Mouse (Mus musculus) brain, embryonic 14.5 days (tissue): ENCODE results near the gene Cnot11. TPM values are rescaled to one million over a fixed set of nuclear protein-coding genes. Genes with fewer than 3 reads are reported as not detected.
A peak's percentile ranks its signal among the peaks of the same experiment; 100 is the strongest.
"Not testable (repeated sequence)": the region's sequence is repeated elsewhere in the genome, so short reads cannot be mapped to it uniquely, and the experiment has no call there.

ENCODE experiments used
- DNase-seq: peaks from one replicate; pipeline ENCODE4 v3.0.0-alpha.2; 2011; ENCODE audit warnings: low read depth
- CTCF ChIP-seq: fragments of 200-500 bp; IDR thresholded peaks from 2 replicates; pipeline ENCODE4 v1.5.1; 2012; ENCODE audit warnings: inconsistent platforms, mild to moderate bottlenecking, moderate library complexity, borderline replicate concordance; ENCODE audit not compliant: insufficient read depth, insufficient read length; ENCODE audit errors: extremely low read depth
- POLR2A ChIP-seq: fragments of 200-500 bp; IDR thresholded peaks from 2 replicates; pipeline ENCODE4 v1.6.1; 2012; ENCODE audit warnings: mild to moderate bottlenecking, inconsistent platforms, borderline replicate concordance; ENCODE audit not compliant: poor library complexity, insufficient read depth, insufficient read length, severe bottlenecking; ENCODE audit errors: extremely low read depth
- polyA plus RNA-seq: library from polyadenylated mRNA; depleted of rRNA; stranded (reverse); fragments of >200 nt; gene quantifications from 2 replicates; pipeline ENCODE4 v1.2.3, GENCODE M21; 2012

Gene Cnot11
- polyA plus RNA-seq, 1 experiment: 23.5 TPM

DNA sequence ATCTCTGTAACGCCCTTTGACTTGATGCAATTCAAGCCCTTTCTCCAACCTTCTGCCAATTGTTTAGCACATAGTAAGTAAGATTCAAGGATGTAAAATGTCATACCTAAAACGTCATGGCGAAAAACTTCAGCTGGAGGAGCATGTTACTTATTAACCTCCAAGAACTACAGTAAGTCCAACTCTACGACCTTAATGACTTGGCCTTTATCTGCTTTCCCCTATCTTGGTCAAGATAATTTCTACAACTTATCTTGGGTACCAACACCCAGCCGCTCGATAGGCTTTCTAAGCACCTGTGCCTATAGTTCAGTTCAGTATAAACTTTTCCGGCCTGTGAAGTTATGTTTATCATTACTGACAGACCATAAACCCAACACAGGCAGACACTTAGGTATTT lies 39.1 kb downstream of the Cnot11 start:
- DNase-seq: no peak
- TF ChIP-seq POLR2A: no peak
- no peak for TF ChIP-seq CTCF

DNA sequence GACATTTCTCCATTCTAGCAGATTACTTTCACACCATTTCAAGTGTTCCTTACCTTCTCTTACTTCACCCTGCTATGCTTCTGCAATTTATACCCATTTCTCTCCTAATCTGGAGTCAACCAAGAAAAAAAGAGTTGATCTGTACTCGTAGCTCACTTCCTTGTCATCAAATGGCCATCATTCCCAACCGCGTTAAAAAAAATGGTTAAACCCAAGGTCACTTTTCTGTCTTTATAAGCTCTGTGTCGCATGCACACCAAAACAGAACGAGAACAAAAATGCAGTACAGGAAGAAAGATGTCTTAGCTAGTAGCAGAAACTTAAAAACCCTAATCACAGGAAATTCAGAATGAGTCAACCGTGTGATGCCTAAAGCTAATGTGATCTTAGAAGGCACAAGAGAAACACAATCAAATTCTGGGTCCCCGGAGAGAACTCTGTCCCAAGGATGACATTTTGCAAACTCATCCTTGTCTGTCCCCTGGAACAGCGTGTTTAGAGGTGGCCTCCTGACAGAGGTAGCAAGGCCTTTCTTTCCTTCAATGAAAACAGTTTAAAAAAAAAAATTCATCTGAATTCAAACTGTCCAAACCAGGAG lies 41.1 kb downstream of the Cnot11 start:
- no peak for TF ChIP-seq CTCF
- no peak for DNase-seq

DNA sequence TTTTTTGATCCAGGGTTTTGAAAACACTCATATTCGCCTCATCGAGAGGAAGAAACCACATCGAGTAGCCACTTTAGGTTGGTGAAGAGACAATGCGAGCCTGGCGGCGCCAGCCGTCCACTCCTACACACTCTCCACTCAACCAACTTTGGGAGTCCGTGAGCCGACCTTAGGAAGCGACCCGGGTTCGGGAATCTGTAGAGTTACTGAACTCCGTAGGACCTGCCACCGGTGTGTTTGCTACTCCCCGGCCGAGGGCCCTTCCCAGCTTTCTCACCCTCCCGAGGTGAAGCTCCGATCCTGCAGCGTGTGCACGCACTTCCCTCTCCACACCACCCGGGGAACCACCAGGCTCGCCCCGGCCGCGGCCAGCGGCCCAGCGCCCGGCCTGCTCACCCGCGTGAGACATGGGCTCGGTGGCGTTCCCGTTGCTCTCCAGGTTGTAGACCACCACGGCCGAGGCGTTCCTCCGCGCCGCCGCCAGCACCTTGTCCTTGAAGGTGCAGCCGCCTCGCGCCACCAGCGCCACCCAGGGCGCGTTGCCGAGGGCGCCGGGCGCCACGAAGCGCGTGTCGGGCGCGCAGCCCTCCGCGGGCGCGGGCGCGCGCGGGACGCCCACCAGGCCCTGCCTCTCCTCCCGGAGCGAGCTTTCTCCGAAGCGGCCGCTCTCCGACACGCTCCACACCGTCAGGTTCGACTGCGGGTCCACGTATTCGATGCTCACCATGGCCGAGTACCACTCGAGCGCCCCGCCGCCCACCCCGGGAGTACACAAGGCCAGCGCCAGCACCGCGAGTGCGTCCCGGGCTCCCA lies 41.8 kb downstream of the Cnot11 start:
- no peak for TF ChIP-seq POLR2A
- TF ChIP-seq CTCF: no peak
- DNase-seq: peak; percentile 62

DNA sequence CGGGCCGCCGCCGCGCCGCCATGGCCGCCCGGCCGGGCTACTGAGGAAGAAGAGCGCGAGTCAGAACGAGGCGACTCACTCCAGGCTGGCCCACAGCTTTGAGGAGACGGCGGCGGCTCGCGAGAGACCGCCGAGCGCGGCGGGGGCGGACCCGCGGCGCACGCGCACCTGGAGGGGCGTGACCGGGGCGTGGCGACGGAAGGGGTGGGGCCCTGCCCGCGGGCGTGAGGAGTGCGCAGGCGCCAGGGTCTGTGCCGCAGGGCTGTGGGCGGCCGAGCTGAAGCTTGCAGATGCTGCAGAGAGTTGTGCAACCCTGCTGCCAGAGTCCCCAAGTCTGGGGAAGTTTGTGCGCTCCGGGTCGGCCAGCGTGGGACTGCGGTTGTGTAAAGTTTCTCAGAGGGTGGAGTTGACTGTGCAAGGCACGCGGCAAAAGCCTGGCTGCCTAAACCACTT lies 42.5 kb downstream of the Cnot11 start, which contains the start of gene Rnf149:
Rnf149 (minus strand) TSS at position 153 of the 453 bp plus-strand sequence.
- TF ChIP-seq POLR2A: peak; percentile 94
- TF ChIP-seq CTCF: no peak
- peak; percentile 97 for DNase-seq

DNA sequence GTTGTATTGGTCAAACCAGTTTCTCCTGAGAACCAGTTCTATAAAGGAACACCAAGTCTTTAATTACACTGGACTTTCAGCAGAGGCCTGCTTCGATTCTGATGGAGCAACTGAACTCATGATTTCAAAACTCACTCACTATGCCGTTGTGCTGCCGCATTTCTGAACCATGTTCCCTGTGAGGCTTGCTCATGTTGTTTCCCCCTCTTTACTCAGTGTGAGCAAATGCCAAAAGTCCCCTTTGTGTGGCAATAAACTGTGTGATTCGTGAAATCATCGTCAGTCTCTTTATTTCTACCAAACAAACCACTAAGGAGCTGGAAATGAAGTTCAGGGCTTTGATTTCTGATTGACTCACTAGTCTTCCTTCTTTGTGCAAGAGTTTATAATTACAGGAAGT lies 43.7 kb downstream of the Cnot11 start:
- TF ChIP-seq CTCF (no peak), POLR2A (no peak)
- no peak for DNase-seq

DNA sequence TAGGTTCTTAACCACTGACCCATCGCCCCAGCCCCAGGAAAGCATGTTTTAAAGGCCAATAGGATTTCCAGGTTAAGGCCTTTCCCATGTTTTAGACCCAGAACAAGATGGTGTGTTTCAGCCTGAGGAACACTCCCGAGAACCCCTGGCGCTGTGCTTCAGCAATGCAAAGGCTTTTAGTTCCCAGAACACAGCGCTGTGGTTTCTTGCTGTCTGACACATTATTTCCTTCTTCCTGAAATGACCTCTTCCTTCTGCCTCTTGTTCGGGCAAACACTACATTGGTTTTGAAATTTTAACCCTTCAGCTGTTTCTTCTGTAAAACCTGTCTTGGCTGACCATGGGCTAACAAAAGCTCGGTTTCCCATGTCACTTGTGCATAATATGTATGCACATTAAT lies 44.3 kb downstream of the Cnot11 start:
- DNase-seq: no peak
- no peak for TF ChIP-seq CTCF
- no peak for TF ChIP-seq POLR2A

DNA sequence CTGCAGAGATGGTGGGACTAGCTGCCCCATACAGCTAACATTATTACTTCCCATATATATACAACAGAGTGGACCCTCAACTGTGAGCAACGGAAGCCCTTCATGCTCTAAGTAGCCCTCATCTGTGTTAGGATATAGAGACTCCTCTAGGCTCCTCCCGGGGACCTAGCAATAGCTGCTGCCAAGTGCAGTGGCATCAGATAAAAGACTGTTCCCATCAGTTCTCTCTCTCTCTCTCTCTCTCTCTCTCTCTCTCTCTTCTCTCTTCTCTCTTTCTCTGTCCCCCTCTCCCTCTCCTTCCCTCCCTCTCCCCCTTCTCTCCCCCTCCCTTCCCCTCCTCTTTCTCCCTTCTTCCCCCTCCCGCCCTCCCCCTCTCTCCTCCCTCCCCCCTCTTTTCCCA lies 46.4 kb downstream of the Cnot11 start:
- TF ChIP-seq CTCF (no peak), POLR2A (no peak)
- no peak for DNase-seq

DNA sequence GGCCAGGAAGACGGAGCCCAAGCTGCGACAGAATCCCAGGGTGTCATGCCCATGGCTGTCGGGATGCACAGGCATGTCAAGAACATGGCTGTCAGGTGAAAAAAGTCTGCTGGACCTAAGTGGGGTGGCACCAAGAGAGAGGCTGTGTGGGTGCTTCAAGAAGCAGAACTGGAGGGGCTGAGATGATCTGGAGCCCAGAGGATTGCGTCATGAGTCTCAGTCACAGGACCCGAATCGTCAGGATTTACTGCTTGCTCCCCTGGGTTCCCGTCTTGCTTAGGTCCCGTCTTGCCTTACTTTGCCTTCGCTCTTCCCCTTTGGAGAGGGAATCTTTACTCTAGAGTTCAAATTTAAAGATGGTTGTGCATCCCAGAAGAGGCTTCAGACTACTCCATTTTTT lies 48.4 kb downstream of the Cnot11 start:
- no peak for DNase-seq
- TF ChIP-seq POLR2A (no peak), CTCF (no peak)

DNA sequence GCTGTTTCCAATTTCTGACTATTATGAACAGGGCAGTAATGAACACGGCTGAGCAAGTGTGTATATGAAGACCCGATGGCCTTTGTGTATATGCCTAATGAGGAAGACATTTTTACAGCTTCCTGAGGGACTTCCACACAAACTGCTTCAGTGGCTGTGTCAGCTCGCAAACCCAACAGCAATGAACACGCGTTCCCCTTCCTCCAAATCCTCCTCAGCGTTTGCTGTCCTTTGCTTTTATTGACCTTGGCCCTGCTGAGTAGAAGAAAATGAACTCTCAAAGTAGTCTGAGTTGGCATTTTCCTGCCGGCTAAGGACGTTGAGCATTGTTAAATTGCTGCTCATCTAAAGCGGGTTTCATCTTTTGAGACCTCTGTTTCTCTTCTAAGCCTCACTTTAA lies 50.6 kb downstream of the Cnot11 start:
- TF ChIP-seq CTCF (no peak), POLR2A (no peak)
- DNase-seq: no peak

DNA sequence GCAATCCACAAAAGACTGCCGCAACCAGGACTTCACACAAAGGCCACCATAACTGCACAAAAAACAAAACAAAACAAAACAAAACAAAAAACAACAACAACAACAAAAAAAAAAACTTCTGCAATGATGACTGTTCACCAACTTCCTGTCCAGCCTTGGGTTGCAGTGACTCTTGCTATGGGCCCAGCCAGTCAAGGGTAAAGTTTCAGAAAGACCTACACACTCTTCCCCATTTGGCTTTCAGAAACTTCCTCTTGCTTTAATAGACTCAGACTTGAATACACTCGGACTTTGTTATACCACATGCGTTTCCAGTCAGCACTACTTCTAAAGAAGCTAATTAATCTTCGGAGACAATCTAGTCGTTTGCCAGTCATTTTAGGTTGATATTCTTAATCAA lies 55.4 kb downstream of the Cnot11 start:
- TF ChIP-seq POLR2A (no peak), CTCF (no peak)
- DNase-seq: no peak

DNA sequence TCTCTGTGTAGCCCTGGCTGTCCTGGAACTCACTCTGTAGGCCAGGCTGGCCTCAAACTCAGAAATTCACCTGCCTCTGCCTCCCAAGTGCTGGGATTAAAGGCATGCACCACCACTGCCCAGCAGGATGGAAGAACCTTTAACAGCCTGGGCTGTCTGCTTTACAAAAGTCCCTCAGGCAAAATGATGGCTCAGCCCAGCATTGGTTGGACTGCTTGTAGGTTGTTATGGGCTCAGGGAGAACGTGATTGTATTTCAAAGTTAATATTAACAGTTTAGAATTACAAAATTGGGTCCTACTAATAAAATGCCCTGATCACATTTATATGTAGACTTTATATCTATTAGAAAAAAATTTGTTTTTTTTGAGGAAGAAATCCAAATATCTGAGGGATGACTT lies 56.8 kb downstream of the Cnot11 start:
- DNase-seq: not testable (repeated sequence)

DNA sequence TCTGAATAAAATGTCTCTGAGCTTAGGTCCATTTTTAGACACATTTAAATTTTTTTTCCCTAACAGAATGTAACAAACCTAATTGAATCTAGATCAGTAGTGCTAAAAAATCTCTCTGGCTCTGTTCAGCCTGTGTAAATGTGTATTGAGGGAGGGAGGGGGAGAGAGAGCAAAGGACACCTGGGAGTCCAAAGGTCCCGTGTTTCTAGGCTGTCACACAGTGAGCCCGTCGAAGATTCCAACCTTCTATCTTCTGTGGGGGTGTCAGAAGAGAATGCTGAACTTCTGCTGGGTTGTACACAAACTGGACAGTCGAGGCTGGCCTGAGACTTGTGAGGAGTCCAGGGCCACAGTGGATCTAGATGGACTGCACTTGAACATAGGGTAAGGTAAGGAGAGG lies 57.3 kb downstream of the Cnot11 start:
- DNase-seq: no peak

More for the DNA sequence above, 57.3 kb downstream of the Cnot11 start:
- TF ChIP-seq POLR2A (no peak), CTCF (no peak)
